Comparison of ENCODE assay signal across 23 mouse cellular contexts in the genomic region with DNA sequence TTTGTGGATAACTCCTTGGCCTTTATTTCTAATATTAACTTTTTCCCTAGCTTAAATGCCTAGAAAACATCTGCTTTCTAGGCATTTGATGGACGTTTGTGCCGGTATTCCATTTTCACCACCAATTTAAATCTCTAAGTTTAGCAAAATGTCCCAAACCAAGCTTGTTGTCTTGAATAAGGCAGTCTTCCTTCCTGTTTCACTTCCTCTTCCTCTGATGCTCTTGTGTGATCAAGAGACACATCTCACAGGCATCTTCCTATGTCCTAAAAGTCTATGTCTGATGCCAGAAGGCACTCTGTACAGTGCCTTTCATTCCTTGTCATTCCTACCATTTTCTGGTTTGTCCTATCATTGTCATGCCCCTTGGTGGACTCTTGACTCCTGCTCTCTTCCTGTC.
DNase-seq lines count a peak whose midpoint lies in the region; ATAC-seq and TF ChIP-seq lines count a peak whose summit lies in the region.
"Had no signal": no experiment of that assay in that cellular context is flagged by ENCODE, and none has a peak within 500 bp of the region (broad histone marks: within the 10 kb centered on the region; RNA-seq: fewer than 3 reads in every experiment).

No protein-coding gene starts in this region.

- peaks cover 12% of the 10 kb centered on the region; the same call in 1 of the 2 replicates for H3K4me1 ChIP-seq in kidney, adult 2 months (ENCODE audit: control insufficient read depth, insufficient read depth, low read length)
- H3K4me1 ChIP-seq in kidney, embryonic 16.5 days (ENCODE audit: insufficient read depth, low read length): 0 out of 2 replicates have a peak, but pooled peaks cover under 1% of the 10 kb centered on the region
- H3K4me1 ChIP-seq in spleen, adult 2 months (ENCODE audit: control insufficient read depth, insufficient read depth, insufficient read length): peaks cover 15% of the 10 kb centered on the region
- H3K4me1 ChIP-seq: embryonic facial prominence, embryonic 12.5 days; hindbrain, embryonic 13.5 days; limb, embryonic 10.5 days; midbrain, embryonic 10.5 days had no signal

- H3K4me3 ChIP-seq in kidney, adult 2 months (ENCODE audit: insufficient read depth, low read depth, low read length): no peak overlapping the region
- no peak overlapping the region for H3K4me3 ChIP-seq in kidney, embryonic 16.5 days (ENCODE audit: low read length)
- no peak overlapping the region for H3K4me3 ChIP-seq in spleen, adult 2 months (ENCODE audit: extremely low read depth, insufficient read depth, insufficient read length)
- H3K4me3 ChIP-seq: embryonic facial prominence, embryonic 12.5 days; heart, embryonic 15.5 days; hindbrain, embryonic 13.5 days; limb, embryonic 10.5 days; midbrain, embryonic 10.5 days had no signal

- no peaks in the 10 kb centered on the region for H3K36me3 ChIP-seq in kidney, adult 2 months (ENCODE audit: control insufficient read depth, insufficient read depth, low read length)
- H3K36me3 ChIP-seq in kidney, embryonic 16.5 days (ENCODE audit: insufficient read depth, low read length): no peaks in the 10 kb centered on the region
- H3K36me3 ChIP-seq in spleen, adult 2 months (ENCODE audit: control insufficient read depth, insufficient read depth, low read length): no peaks in the 10 kb centered on the region
- H3K36me3 ChIP-seq: embryonic facial prominence, embryonic 12.5 days; heart, embryonic 15.5 days; hindbrain, embryonic 13.5 days; limb, embryonic 10.5 days; midbrain, embryonic 10.5 days had no signal

- H3K9ac ChIP-seq in kidney, embryonic 16.5 days (replicated peaks; ENCODE audit: low read length): no peak overlapping the region
- H3K9ac ChIP-seq: embryonic facial prominence, embryonic 12.5 days; heart, embryonic 15.5 days; hindbrain, embryonic 13.5 days; liver, postnatal 0 days had no signal

- no peak for TF ChIP-seq POLR2A in kidney, adult 2 months (IDR thresholded peaks at IDR 0.05; ENCODE audit: low read depth, low read length)
- no peak for TF ChIP-seq POLR2A in spleen, adult 2 months (IDR thresholded peaks at IDR 0.05; ENCODE audit: low read depth, low read length)

- no peaks in the 10 kb centered on the region for H3K9me3 ChIP-seq in kidney, embryonic 16.5 days (ENCODE audit: low read length)
- H3K9me3 ChIP-seq: embryonic facial prominence, embryonic 12.5 days; heart, embryonic 15.5 days; hindbrain, embryonic 13.5 days; limb, embryonic 10.5 days; midbrain, embryonic 10.5 days had no signal

- peak overlapping the region; percentile 56 for H3K27ac ChIP-seq in kidney, adult 2 months (ENCODE audit: insufficient read depth, low read depth, low read length)
- H3K27ac ChIP-seq in kidney, embryonic 16.5 days (ENCODE audit: low read length): no peak overlapping the region
- peak overlapping the region; percentile 78 for H3K27ac ChIP-seq in spleen, adult 2 months (ENCODE audit: insufficient read depth, low read length)
- H3K27ac ChIP-seq: embryonic facial prominence, embryonic 12.5 days; heart, embryonic 15.5 days; hindbrain, embryonic 13.5 days; limb, embryonic 10.5 days; macrophage; midbrain, embryonic 10.5 days had no signal

- H3K27me3 ChIP-seq in kidney, adult 2 months (replicated peaks; ENCODE audit: control insufficient read depth, insufficient read depth, low read length): no peaks in the 10 kb centered on the region
- no peaks in the 10 kb centered on the region for H3K27me3 ChIP-seq in kidney, embryonic 16.5 days (ENCODE audit: insufficient read depth, low read length)
- no peaks in the 10 kb centered on the region for H3K27me3 ChIP-seq in spleen, adult 2 months (ENCODE audit: control insufficient read depth, insufficient read depth, low read length)
- H3K27me3 ChIP-seq: embryonic facial prominence, embryonic 12.5 days; heart, embryonic 15.5 days; hindbrain, embryonic 13.5 days had no signal

- peak; percentile 11 for DNase-seq in kidney, adult 2 months
- peak in 1 of 2 experiments; percentile 52 for DNase-seq in spleen, adult 2 months (ENCODE audit: low read depth in 1 of 2, low spot score in 2 of 2)
- DNase-seq in spleen, postnatal 14 days (ENCODE audit: low spot score in 2 of 2): no peak
- no peak for DNase-seq in cerebellum, postnatal 14 days
- no peak for DNase-seq in adipocyte (ENCODE audit: low spot score)
- DNase-seq: adrenal gland, adult 2 months; cerebellum, adult 11 months; cerebellum, postnatal 25 days; gastrocnemius, postnatal 25 days; heart, postnatal 36 days; kidney, adult 11 months; kidney, postnatal 10 days; liver; liver, postnatal 0 days; right cerebral cortex, postnatal 14 days had no signal

- WGBS in kidney, adult 2 months: 66% methylated on average over 2 of the region's 2 CpGs
- 82% methylated on average over 2 of the region's 2 CpGs for WGBS in kidney, embryonic 16.5 days
- 31% methylated on average over 2 of the region's 2 CpGs for WGBS in spleen, adult 2 months

- H3K4me2 ChIP-seq in kidney, embryonic 16.5 days (replicated peaks; ENCODE audit: low read depth, low read length): no peak overlapping the region
- H3K4me2 ChIP-seq: embryonic facial prominence, embryonic 12.5 days; heart, embryonic 15.5 days; hindbrain, embryonic 13.5 days had no signal

- TF ChIP-seq CTCF in kidney, adult 2 months (conservative IDR thresholded peaks at IDR 0.05; ENCODE audit: insufficient read depth, insufficient read length, low read depth, low read length): no peak
- TF ChIP-seq CTCF in spleen, adult 2 months (IDR thresholded peaks at IDR 0.05; ENCODE audit: extremely low read depth, insufficient read depth, insufficient read length, insufficient replicate concordance): no peak

- no peak for ATAC-seq in kidney, embryonic 16.5 days (ENCODE audit: low FRiP score, low TSS enrichment)
- peak; percentile 33; the same call in 1 of the 2 replicates for ATAC-seq in granulocyte monocyte progenitor cell, adult 5-6 weeks (replicated peaks; ENCODE audit: poor library complexity, severe bottlenecking)
- ATAC-seq: liver, postnatal 0 days had no signal
